Mouse (Mus musculus): ENCODE data around the gene Pdcd6. TPM values are rescaled to one million over a fixed set of nuclear protein-coding genes. Genes with fewer than 3 reads are reported as not detected.

Gene Pdcd6
- polyA plus RNA-seq (2012; rRNA removed) = 61.4 and 64.4 TPM in 2 replicates

DNA sequence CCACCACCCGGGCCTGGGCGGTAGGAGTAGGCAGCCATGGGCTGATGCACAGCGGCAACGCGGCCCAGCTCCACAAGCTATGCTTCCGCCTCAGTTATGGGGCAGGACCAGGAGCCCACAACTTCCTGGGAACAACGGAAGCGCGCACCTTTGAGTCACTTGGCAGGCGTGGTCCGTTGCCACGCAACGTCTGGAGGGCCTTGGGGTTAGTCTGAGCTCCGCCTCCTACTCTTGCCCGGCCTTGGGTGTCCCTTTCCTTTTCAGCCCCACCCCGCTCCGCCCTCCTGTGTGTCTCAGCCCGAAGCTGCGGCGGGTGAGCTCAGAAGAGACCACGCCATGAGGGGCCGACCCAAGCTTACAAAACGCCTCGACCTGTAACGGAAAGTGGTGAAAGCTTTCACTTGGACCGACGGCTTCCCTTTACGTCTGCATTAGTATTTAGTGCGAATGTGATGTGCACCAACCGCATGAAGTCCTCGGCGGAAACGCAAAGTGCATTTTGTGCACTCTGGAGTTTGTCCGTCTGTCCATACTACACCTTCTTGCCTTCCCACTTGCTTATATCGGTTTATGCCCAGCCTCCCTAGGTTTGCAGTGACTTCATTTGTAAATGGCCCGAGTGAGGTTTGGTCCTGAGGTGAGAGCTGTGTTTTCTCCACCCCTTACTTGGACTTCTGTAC lies at the start of gene Pdcd6:
Pdcd6 (minus strand) TSS at position 411 of the 680 bp plus-strand sequence.

DNA sequence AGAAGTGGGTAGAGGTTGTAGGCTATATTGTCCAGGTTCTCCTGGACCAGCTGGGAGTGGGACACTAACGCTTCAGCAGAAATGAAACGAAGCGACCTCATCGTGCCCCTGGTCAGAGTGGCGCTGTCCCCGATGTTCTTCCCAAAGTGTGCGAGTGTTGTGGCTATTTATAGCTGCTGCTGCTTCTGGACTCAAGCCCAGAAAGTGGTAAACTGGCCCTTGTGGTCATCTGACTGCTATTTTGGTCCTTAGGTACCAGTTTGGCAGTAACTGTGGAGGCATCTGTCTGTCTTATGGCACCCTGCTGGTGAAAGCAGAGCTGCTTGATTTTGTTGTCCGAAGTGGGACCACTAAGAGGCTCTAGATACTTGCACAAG lies 46.5 kb upstream of the Pdcd6 start, which contains the start of gene Lrrc14b:
Lrrc14b (minus strand) TSS at position 147 of the 377 bp plus-strand sequence.

DNA sequence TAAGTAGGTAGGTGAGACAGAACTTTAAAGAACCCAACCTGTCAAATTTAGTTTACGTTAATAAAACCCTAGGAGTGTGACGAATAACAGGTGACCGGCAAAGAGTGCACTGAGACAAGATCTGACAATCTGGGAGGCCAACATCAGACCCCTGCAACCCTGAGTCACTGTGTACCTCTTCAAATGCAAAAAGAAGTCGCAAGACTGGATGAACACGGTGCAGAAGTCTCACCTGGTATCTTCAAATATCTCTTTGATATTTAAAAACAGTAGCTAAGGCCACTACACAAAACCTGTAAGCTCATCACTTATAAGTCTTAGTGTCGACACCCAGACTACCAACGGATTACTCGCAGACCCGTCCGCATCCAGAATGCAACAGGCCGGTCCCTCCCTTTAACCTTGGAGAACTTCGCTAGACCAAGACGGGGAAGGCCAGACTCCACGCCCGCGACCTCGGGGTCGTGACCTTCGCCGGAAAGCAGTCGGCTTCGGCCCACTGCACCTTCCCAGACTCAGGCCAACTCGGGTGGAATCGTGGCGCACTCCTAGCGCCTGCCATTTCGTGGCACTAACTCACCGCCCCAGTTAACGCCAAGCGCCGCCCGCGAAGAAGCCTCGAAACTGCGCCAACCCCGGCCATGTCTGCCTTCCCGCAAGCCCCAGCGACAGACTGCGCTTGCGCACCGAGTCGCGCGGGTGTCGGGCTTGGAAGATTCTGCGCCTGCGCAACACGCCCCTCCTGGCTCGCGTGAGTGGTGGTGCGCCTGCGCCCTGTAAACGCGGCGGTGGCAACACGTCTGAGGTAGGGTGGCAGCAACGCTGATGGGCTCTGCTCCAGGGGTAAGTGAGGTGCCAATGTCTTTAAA lies 32.4 kb upstream of the Pdcd6 start, which contains the start of the genes Sdha and Ccdc127:
Sdha (minus strand) TSS at position 715 of the 869 bp plus-strand sequence.
Ccdc127 (plus strand) TSS at position 744 of the 869 bp plus-strand sequence.

DNA sequence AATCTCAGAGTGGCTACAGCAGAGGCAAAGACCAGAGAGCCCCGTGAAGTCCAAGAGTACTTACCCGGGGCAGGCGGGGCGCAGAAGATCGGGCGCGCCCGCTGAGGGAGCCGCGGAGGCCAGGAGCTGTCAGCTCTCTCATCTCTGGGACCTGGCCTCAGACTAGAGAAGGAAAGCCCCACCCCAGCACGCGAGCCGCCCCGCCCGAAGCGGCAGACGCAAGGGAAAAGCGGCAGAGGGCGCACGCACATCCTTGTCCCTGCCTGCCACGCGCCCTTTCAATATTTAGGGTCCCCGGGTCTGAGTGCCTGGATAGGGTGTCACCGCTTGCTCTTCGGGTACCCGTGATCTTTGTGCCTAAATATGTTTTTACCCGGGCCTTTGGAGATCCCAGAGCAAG lies 25.2 kb downstream of the Pdcd6 start, which contains the start of gene Ahrr:
Ahrr (minus strand) TSS at position 165 of the 400 bp plus-strand sequence.

Other genes with a start within 250 kb of the Pdcd6 start
- gene Slc9a3, start 196.1 kb downstream of the Pdcd6 start, polyA plus RNA-seq (2012; rRNA removed) = 0.01 TPM in 1 of 2 replicates, not detected in the other
- 10.2 and 10.6 TPM in 2 replicates for gene Exoc3, start 108.8 kb downstream of the Pdcd6 start, polyA plus RNA-seq (2012; rRNA removed)
- gene Ahrr, start 25.2 kb downstream of the Pdcd6 start, polyA plus RNA-seq (2012; rRNA removed) = 0.10 and 0.22 TPM in 2 replicates
- gene Sdha, start 32.7 kb upstream of the Pdcd6 start, polyA plus RNA-seq (2012; rRNA removed) = 109 and 111 TPM in 2 replicates
- 3.8 and 4.9 TPM in 2 replicates for gene Ccdc127, start 32.7 kb upstream of the Pdcd6 start, polyA plus RNA-seq (2012; rRNA removed)
- gene Lrrc14b, start 46.4 kb upstream of the Pdcd6 start, polyA plus RNA-seq (2012; rRNA removed) = 0.07 and 0.13 TPM in 2 replicates
- gene Zfp72, start 73.3 kb upstream of the Pdcd6 start, polyA plus RNA-seq (2012; rRNA removed) = 0.26 and 0.37 TPM in 2 replicates
- 37.8 and 60.0 TPM in 2 replicates for gene Ftl1-ps1, start 82.1 kb upstream of the Pdcd6 start, polyA plus RNA-seq (2012; rRNA removed)
- 3.7 and 3.9 TPM in 2 replicates for gene Zfp825, start 176.4 kb upstream of the Pdcd6 start, polyA plus RNA-seq (2012; rRNA removed)